Mouse (Mus musculus) midbrain, embryonic 16.5 days (tissue): ENCODE data around the gene D8Ertd738e. TPM values are rescaled to one million over a fixed set of nuclear protein-coding genes. Genes with fewer than 3 reads are reported as not detected.
A peak's percentile ranks its signal among the peaks of the same experiment; 100 is the strongest.

Experiments used
- ATAC-seq: fragments of 200-750 bp; cut with Nextera tagmentation; 2 replicates; pipeline ENCODE4 v1.8.0; 2017; ENCODE audit warnings: moderate TSS enrichment
- H3K27ac ChIP-seq: fragments of 300-500 bp; sonication (generic); 2 replicates; pipeline ENCODE4 v1.5.1; 2014; ENCODE audit warnings: mild to moderate bottlenecking, low read length, mixed read lengths
- H3K27me3 ChIP-seq: fragments of 300-500 bp; sonication (generic); 2 replicates; pipeline ENCODE4 v1.6.1; 2014; ENCODE audit warnings: low read depth, low read length, mixed read lengths; ENCODE audit not compliant: control insufficient read depth, insufficient read depth
- H3K36me3 ChIP-seq: fragments of 300-500 bp; sonication (generic); 2 replicates; pipeline ENCODE4 v1.6.1; 2014; ENCODE audit warnings: mild to moderate bottlenecking, low read length, moderate library complexity, mixed read lengths; ENCODE audit not compliant: control insufficient read depth, insufficient read depth
- H3K4me1 ChIP-seq: fragments of 300-500 bp; sonication (generic); 2 replicates; pipeline ENCODE4 v1.6.1; 2014; ENCODE audit warnings: mild to moderate bottlenecking, low read length, mixed read lengths; ENCODE audit not compliant: control insufficient read depth, insufficient read depth
- H3K4me2 ChIP-seq: fragments of 300-500 bp; sonication (generic); 2 replicates; pipeline ENCODE4 v1.6.1; 2014; ENCODE audit warnings: mild to moderate bottlenecking, low read length, mixed read lengths
- H3K4me3 ChIP-seq: fragments of 300-500 bp; sonication (generic); 2 replicates; pipeline ENCODE4 v1.5.1; 2014; ENCODE audit warnings: low read depth, mild to moderate bottlenecking, low read length, moderate library complexity, mixed read lengths
- H3K9ac ChIP-seq: fragments of 300-500 bp; sonication (generic); 2 replicates; pipeline ENCODE4 v1.6.1; 2014; ENCODE audit warnings: low read depth, low read length, mixed read lengths
- H3K9me3 ChIP-seq: fragments of 300-500 bp; sonication (generic); replicated peaks from 2 replicates; pipeline ENCODE4 v1.6.1; 2014; ENCODE audit warnings: mild to moderate bottlenecking, low read length, mixed read lengths; ENCODE audit not compliant: control insufficient read depth, poor library complexity, severe bottlenecking
- WGBS: fragments of 180-500 bp; shearing (Covaris S2); extraction: QIAGEN DNeasy Blood & Tissue Kit; methylation state at CpG from one replicate; pipeline ENCODE4 v1.1.7; 2014; 5-methylcytosine and 5-hydroxymethylcytosine counted together
- polyA plus RNA-seq: library from polyadenylated mRNA; unstranded; fragments of >200 nt; fragmentation: Nextera tagmentation; extraction: Ambion mirVana; gene quantifications from 2 replicates; pipeline ENCODE4 v1.2.1, GENCODE M21; 2015

Gene D8Ertd738e
- polyA plus RNA-seq, 1 experiment from 2014 or later, result 244 TPM

DNA sequence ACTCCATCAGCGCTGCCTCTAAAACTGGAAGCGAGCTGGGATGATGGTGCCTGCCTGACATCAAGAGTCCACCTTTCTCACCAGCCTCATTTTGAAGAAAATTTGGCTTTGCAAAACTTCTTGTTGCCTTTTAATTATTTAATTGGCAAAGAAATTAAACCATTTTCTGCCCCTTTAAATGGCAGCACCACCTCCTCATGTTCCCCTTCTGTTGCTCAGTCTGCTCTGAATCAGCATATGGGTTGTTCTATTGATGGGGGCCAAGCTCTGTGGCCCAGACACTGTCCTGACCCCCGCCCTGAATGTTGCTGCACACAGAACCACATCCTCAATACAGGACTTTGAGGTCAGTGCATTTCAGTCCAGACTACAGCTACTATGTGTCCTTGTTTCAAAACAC lies 24.4 kb upstream of the D8Ertd738e start:
- Histone ChIP-seq H3K27ac (no peak overlapping the region), H3K36me3 (no peaks in the 10 kb centered on the region), H3K27me3 (no peaks in the 10 kb centered on the region), H3K4me3 (no peak overlapping the region), H3K4me1 (peaks cover 10% of the 10 kb centered on the region), H3K9me3 (no peaks in the 10 kb centered on the region), H3K4me2 (no peak overlapping the region), H3K9ac (no peak overlapping the region)
- WGBS, result 82% methylated on average over 3 of the region's 3 CpGs
- ATAC-seq, result no peak

GRCm38 (mm10) chr8:84272302-84272701 lies 22.8 kb upstream of the D8Ertd738e start:
- no peaks in the 10 kb centered on the region for H3K27me3 ChIP-seq
- H3K9ac ChIP-seq, result no peak overlapping the region
- 86% methylated on average over 4 of the region's 4 CpGs for WGBS
- peaks cover 10% of the 10 kb centered on the region for H3K4me1 ChIP-seq
- no peaks in the 10 kb centered on the region for H3K9me3 ChIP-seq
- no peaks in the 10 kb centered on the region for H3K36me3 ChIP-seq
- no peak overlapping the region for H3K27ac ChIP-seq
- H3K4me2 ChIP-seq, result no peak overlapping the region
- ATAC-seq, result no peak
- no peak overlapping the region for H3K4me3 ChIP-seq

GRCm38 (mm10) chr8:84269950-84270773 lies 20.6 kb upstream of the D8Ertd738e start, which contains the start of gene Ccdc130:
Gene Ccdc130, minus strand, starts transcription at chr8:84270380.
- Histone ChIP-seq H3K27ac (peak within 1 kb of the TSS; percentile 83), H3K36me3 (peaks cover 13% of the 10 kb centered on the region; the same call in 1 of the 2 replicates), H3K4me1 (peaks cover 10% of the 10 kb centered on the region), H3K4me2 (peak within 1 kb of the TSS; percentile 92), H3K9me3 (no peaks in the 10 kb centered on the region), H3K4me3 (peak within 1 kb of the TSS; percentile 73), H3K9ac (peak within 1 kb of the TSS; percentile 82), H3K27me3 (no peaks in the 10 kb centered on the region)
- under 1% methylated on average over 44 of the region's 44 CpGs for WGBS
- peak; percentile 99 for ATAC-seq

DNA sequence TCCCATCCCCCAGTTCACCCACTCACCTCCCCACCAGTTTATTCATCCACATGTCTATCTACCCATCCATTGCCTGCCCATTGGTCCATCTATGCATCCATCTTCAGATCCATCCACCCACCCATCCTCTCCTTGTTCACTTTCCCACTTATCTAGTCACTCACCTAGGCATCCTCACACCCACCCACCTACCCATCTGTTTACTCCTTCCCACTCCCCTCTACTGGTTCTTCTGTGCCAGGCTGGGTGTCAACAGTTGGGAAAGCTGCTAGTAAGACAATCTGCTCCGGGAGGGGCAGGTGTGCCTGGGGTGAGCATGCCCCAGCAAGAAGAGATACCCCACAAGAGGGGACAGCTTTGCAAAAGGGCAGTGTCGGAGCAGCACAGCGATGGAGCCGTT lies 11.6 kb upstream of the D8Ertd738e start:
- no peak overlapping the region for H3K4me2 ChIP-seq
- H3K4me1 ChIP-seq, result peaks cover 12% of the 10 kb centered on the region
- no peaks in the 10 kb centered on the region for H3K27me3 ChIP-seq
- H3K9ac ChIP-seq, result no peak overlapping the region
- no peak overlapping the region for H3K4me3 ChIP-seq
- no peak for ATAC-seq
- no peaks in the 10 kb centered on the region for H3K9me3 ChIP-seq
- H3K27ac ChIP-seq, result no peak overlapping the region
- 93% methylated on average over 4 of the region's 4 CpGs for WGBS
- peaks cover 32% of the 10 kb centered on the region for H3K36me3 ChIP-seq

- ATAC-seq, result peak; percentile 88
- H3K27me3 ChIP-seq, result no peaks in the 10 kb centered on the region
- peaks cover 16% of the 10 kb centered on the region for H3K4me1 ChIP-seq
- no peaks in the 10 kb centered on the region for H3K9me3 ChIP-seq
- peak within 1 kb of the TSS; percentile 86 for H3K9ac ChIP-seq
- WGBS, result under 1% methylated on average over 55 of the region's 64 CpGs
- H3K27ac ChIP-seq, result peak within 1 kb of the TSS; percentile 91
- H3K4me2 ChIP-seq, result peak within 1 kb of the TSS; percentile 66
- H3K36me3 ChIP-seq, result peaks cover 24% of the 10 kb centered on the region
- peak within 1 kb of the TSS; percentile 59 for H3K4me3 ChIP-seq
These were observed 7.5 kb upstream of the D8Ertd738e start, which contains the start of gene Mri1 for GRCm38 (mm10) chr8:84256822-84257610. Gene Mri1, minus strand, starts transcription at chr8:84257326.

DNA sequence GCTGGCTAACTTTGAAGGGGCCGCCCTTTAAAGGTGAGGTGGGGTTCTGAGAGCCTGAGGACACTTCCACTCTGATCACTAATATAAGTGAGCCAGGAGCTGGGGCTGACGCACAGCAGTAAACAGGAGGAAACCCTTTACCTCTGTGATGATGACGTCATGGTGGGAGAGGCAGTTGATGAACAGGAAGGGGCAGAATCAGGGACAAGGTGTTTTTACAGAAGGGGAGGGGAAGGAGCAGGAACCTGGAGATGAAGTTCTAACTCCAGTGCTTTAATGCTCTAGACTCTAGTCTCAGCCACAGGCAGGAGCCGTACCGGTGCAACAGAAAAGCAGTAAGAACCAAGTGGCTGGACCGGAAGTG lies 6.9 kb upstream of the D8Ertd738e start:
- H3K36me3 ChIP-seq, result peaks cover 26% of the 10 kb centered on the region

DNA sequence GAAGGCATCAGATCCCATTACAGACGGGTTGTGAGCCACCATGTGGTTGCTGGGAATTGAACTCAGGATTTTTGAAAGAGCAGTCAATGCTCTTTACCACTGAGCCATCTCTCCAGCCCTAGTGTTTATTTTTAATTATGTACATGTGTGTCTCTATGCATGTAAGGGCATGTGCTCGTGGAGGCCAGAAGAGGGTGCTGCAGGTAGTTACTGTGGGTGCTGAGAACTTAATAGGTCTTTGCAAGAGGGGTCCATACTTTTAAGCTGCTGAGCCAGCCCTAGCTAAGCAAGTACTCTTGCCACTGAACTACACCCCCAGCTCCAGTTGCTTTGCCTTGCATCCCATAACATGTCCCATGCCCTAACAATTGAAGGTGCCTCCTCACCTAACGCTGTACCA lies 6.3 kb upstream of the D8Ertd738e start:
- Histone ChIP-seq H3K27ac (peak overlapping the region; percentile 91; the same call in 1 of the 2 replicates), H3K27me3 (no peaks in the 10 kb centered on the region), H3K9ac (peak overlapping the region; percentile 86), H3K4me1 (peaks cover 16% of the 10 kb centered on the region), H3K4me2 (peak overlapping the region; percentile 66), H3K36me3 (peaks cover 25% of the 10 kb centered on the region), H3K4me3 (peak overlapping the region; percentile 59), H3K9me3 (no peaks in the 10 kb centered on the region)
- 82% methylated on average over 3 of the region's 3 CpGs for WGBS
- ATAC-seq, result no peak

More for the DNA sequence above, 6.9 kb upstream of the D8Ertd738e start:
- H3K9me3 ChIP-seq, result no peaks in the 10 kb centered on the region
- WGBS, result 10% methylated on average over 6 of the region's 6 CpGs
- peaks cover 16% of the 10 kb centered on the region for H3K4me1 ChIP-seq
- H3K4me2 ChIP-seq, result peak overlapping the region; percentile 66
- H3K27me3 ChIP-seq, result no peaks in the 10 kb centered on the region
- peak overlapping the region; percentile 59 for H3K4me3 ChIP-seq
- peak overlapping the region; percentile 91 for H3K27ac ChIP-seq
- peak overlapping the region; percentile 86 for H3K9ac ChIP-seq
- ATAC-seq, result peak; percentile 43

GRCm38 (mm10) chr8:84241821-84242220 lies 7.7 kb downstream of the D8Ertd738e start:
- H3K9me3 ChIP-seq, result no peaks in the 10 kb centered on the region
- ATAC-seq, result no peak
- no peak overlapping the region for H3K9ac ChIP-seq
- H3K4me1 ChIP-seq, result peaks cover 6% of the 10 kb centered on the region
- H3K4me2 ChIP-seq, result no peak overlapping the region
- peaks cover 22% of the 10 kb centered on the region for H3K36me3 ChIP-seq
- no peak overlapping the region for H3K4me3 ChIP-seq
- H3K27me3 ChIP-seq, result no peaks in the 10 kb centered on the region
- 69% methylated on average over 2 of the region's 2 CpGs for WGBS
- no peak overlapping the region for H3K27ac ChIP-seq

- WGBS, result 76% methylated on average over 6 of the region's 6 CpGs
- peaks cover 16% of the 10 kb centered on the region for H3K36me3 ChIP-seq
- H3K9ac ChIP-seq, result no peak overlapping the region
- no peak overlapping the region for H3K4me3 ChIP-seq
- H3K9me3 ChIP-seq, result no peaks in the 10 kb centered on the region
- H3K4me2 ChIP-seq, result no peak overlapping the region
- peaks cover 6% of the 10 kb centered on the region for H3K4me1 ChIP-seq
- ATAC-seq, result no peak
- no peak overlapping the region for H3K27ac ChIP-seq
- no peaks in the 10 kb centered on the region for H3K27me3 ChIP-seq
These were observed 8.4 kb downstream of the D8Ertd738e start for GRCm38 (mm10) chr8:84241167-84241566.
